Mouse (Mus musculus) cerebellum, postnatal 10 days (tissue): ENCODE measurements around the gene Chil4.
"Not testable (repeated sequence)": the region's sequence is repeated elsewhere in the genome, so short reads cannot be mapped to it uniquely, and the experiment has no call there.

ENCODE experiments used
- DNase-seq, 2 experiments: peaks; one replicate each; pipeline ENCODE4 v3.0.0; 2021; ENCODE audit warnings: mixed read lengths in 2 of 2

The Chil4 gene

DNA sequence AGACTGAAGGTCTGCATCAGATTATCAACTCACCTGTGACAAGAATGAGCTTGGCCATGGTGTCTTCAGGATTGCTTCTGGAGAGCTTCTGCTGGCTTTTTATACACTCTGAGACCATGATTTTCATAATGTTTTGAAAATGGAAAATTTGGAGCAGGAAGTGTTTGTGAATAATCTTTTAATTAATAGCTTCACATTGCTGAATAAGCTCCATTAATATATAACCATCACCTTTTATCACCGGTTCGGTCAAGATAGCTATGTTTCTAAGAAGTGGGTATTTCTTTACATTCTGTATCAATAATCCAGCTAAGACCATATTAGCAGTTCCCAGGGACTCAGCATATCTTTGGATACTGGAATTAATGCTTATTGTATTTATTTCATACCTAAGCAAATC lies at the start of gene Chil4:
Chil4 (minus strand) TSS at position 101 of the 400 bp plus-strand sequence.
- no peak for DNase-seq

GRCm38 (mm10) chr3:106265854-106266253 lies 46.5 kb upstream of the Chil4 start:
- DNase-seq = no peak

DNA sequence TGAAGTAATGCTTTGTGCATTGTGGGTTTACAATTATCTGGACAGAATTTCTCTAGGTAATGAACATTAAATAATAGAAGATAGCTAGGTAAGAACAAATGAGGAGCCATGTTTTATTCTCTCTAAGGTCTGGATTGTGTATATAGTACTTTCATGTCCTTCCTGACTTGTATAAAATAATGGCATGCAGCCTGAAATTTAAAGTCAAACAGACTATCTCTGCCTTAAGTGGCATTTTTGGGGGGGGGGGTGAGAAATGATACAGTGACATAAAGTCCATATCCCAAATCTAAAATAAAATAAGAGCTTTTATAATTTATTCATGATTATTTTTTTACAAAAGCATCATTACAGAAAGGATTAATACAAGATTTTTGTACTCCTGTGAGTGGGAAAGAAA lies 45.5 kb upstream of the Chil4 start:
- no peak for DNase-seq

DNA sequence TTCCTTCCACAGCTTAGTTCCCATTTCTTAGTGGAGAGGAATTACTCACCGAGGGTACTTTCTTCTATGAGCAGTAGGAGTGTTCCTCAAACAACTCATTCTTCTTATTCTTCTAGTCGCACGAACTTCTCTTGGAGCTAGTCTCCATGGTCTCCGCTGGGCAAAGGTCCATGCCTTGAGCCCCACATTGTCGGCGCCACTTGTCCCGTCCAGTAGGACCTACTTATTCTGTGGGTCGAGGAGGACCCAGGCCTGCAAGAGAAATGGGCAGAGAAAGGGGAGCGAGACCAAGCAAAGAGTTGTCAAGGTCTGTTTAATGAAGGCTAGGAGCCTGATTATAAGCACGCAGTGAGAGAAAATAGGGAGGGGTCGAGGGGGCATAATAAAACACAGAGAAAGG lies 37.8 kb upstream of the Chil4 start:
- DNase-seq = not testable (repeated sequence)

GRCm38 (mm10) chr3:106252719-106253118 lies 33.4 kb upstream of the Chil4 start:
- DNase-seq = no peak

DNA sequence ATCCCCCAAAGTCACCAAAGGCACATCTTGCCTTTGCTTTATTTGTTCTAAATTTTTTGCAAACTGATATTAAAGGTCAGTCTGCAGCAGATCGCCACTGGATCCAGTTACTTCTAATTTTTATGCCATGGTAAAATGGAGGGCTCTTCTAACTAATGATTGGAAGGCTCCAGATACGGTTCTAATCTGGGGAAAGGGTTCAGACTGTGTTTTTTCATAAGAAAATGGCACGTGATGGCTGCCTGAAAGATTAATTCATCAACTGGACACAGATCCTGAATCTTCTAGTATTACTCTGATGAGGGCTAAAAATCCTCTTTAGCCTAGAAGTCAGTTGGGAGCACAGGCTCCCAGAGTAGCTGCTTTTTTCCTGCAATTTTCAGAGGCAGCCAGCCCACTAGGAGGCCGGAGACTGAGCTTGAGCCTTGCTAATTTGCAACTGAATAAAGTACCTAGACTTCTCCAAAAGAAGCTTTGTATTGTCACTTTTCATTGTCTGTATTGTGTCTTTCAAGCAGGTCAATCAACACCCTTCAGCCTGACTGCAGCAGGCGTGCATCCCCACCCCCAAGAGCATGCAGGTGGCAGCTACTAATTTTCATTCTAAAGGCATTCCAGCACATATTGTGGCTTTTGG lies 31.6 kb upstream of the Chil4 start:
- not testable (repeated sequence) for DNase-seq

GRCm38 (mm10) chr3:106247369-106247768 lies 28.1 kb upstream of the Chil4 start:
- DNase-seq = not testable (repeated sequence)

- DNase-seq = not testable (repeated sequence)
These were observed 20.9 kb upstream of the Chil4 start for GRCm38 (mm10) chr3:106240210-106240609.

DNA sequence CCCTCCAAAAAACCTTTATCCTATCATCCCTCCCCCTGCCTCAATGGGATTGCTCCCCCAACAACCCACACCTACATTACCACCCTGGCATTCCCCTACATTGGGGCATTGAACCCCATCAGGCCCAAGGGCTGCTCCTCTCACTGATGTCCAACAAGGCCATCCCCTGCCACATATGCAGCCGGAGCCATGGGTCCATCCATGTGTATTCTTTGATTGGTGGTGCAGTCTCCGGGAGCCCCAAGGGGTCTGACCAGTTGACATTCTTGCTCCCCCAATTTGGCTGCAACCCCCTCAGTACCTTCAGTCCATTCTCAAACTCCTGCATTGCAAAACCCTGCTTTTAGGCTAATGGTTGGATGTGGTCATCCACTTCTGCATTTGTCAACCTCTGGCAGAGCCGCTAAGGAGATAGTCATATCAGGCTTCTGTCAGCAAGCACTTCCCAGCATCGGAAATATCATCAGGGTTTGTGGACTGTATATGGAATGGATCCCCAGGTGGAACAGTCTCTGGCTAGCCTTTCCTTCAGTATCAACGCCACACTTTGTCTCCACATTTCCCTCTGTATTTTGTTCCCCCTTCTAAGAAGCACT lies 20.0 kb upstream of the Chil4 start:
- DNase-seq = no peak

DNA sequence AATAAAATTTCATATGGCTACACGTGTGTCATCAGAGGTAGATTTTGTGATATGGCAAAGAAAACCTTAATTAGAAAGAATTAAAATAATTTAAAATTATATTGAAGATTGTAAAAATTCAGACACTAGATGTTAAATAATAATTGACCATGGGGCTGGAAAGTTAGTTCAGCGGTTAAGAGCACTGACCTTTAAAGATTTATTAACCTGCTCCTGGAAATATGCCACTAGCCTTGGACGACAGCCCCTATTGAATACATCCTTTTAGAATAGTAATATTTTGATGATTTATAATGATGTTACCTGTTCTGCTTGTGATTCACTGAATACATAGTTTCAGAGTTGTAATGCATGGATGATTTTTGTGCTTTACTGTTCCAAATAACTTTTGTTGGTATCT lies 4.1 kb upstream of the Chil4 start:
- DNase-seq = not testable (repeated sequence)

GRCm38 (mm10) chr3:106221625-106222265 lies 2.4 kb upstream of the Chil4 start:
- no peak for DNase-seq

DNA sequence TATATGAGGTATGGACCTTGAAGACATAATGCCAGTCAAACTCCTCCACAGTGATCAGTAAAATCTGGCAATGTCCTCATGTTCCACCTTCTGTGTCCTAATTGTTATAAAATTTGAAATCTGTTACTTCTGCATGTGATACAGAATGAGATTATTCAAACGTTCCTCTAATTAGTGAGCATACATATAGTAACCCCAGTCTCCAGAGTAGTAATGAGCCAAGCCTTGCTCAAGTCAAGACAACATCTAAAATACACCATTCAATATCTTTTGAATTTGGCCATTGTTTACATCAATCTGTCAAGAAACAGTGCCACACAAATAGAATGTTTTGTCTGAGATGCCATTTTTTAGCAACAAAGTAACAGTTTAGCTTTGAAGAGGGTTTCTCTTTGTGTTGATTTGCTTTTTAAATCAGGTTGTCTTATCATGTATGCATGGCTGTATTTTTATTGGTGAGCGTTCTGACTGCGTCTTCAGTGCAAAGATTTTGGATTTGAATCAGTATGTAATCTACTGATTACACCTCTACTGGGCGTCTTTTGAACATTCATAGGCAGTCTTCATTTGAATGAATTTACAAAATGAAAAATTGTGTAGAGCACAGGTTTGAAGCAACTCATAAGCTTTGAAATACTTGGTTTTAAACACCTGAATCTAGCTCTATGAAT lies 888 bp downstream of the Chil4 start:
- DNase-seq = not testable (repeated sequence)

DNA sequence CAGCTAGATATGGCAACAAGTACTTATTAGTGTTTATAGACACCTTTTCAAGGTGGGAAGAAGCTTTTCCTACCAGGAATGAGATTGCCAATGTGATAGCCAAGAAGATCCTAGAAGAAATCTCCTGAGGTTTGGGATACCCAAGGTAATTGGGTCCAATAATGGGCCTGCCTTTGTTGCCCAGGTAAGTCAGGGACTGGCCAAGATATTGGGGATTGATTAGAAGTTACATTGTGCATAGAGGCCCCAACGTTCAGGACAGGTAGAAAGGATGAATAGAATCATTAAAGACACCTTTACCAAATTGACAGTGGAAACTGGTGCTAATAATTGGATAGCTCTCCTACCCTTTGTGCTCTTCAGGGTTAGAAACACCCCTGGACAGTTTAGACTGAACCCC lies 21.3 kb downstream of the Chil4 start:
- DNase-seq = not testable (repeated sequence)

DNA sequence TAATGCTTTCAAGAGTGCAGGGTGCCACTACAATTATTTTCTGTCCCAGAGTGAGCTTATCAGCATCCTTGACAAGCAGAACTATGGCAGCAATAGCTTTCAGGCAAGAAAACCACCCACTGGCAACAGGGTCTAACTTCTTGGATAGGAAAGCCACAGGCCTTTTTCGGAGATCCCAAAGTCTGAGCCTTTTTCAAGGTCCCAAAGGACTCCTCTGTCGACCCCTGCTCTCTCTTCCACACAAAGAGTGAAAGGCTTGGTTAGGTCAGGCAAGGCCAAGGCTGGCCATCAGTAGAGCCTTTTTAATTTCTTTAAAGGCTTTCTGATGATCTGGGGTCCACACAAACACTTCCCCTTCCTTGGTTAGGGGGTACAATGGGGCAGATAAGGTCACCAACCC lies 22.1 kb downstream of the Chil4 start:
- not testable (repeated sequence) for DNase-seq

- DNase-seq = no peak
These were observed 23.0 kb downstream of the Chil4 start for GRCm38 (mm10) chr3:106196276-106196675.

DNA sequence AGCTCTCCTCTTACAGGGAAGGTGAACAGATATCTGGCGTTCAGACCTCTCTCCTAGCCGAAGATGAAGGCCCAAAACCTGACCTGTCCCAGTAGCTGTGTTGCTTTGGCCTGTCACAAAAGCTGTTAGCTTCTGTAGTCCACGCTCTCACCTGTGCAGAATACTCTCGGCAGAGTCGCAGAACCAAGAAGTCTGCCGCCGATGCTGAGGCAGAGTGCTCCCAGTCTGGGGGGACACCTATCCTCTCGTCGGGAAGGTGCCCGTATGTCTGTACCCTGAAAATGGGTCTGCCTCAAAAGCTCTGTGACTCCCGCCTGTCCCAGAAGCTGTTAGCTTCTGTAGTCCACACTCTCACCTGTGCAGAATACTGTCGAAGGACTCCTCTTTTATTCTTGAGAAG lies 23.8 kb downstream of the Chil4 start:
- DNase-seq = no peak

DNA sequence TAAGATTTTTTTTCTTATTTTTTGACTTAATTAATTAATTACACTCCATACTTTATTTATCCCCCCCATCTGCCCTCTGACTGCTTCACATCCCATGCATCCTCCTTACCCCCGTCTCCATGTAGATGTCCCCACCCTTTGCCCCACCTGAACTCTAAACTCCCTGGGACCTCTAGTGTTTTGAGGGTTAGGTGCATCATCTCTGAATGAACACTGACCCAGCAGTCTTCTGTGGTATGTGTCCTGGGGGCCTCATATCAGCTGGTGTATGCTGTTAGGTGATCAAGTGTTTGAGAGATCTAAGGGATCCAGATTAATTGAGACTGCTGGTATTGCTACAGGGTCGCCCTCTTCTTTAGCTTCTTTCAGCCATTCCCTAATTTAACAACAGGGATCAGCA lies 31.3 kb downstream of the Chil4 start:
- DNase-seq = no peak

- DNase-seq = no peak
These were observed 41.7 kb downstream of the Chil4 start for GRCm38 (mm10) chr3:106177509-106178189.

- DNase-seq = not testable (repeated sequence)
These were observed 44.3 kb downstream of the Chil4 start for GRCm38 (mm10) chr3:106174971-106175370.

- not testable (repeated sequence) for DNase-seq
These were observed 46.8 kb downstream of the Chil4 start for GRCm38 (mm10) chr3:106172506-106172905.

DNA sequence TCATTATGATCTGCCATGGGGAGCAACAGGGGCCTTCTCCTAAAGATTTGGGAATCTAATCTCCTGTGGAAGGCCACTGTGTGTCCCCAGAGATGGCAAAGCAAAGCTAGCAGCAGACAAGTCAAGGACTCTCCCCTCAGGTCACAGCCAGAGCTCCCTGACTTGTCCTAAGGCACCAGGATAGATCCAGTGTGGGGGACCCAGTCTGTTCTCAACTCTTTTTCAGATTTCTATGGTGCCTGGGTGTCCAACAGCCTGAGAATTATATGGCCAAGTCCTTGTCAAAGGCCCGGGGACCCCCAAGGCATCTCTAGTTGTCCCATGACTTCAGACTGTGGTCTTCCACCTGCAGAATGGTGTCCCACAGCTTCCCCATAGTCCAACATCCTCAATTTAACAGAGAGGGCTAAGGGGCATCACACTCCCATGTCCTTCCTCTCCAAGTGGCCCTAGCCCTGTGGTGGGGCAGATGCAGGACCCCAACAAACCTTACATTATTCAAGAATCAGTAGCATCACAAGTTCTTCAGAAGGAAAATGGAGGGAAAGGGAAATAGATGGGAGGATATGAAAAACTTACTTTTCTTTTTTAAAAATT lies 48.1 kb downstream of the Chil4 start:
- DNase-seq = no peak

DNA sequence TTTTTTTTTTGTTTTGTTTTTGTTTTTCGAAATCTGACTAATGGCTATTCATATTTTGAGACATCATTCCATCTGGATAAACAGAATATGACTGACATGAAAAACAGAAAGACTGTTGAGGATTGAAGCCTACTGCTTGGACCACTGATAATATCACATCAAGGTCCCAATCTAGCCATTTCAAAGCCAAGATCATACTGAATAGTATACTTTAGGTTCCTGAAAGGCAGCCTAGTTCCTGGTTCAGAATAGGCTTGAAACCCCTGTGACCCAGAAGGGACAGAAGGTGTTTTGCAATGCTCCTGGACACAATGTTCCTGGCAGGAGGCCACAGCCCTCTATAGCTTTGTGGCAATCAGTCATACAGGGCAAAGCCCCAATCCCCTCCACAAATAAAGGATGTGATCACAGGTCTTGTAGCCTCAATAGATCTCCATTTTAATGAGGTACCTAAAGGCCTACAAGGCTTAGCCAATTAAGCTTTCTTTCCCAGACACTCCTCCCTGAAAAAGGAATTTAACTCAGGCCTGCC lies 48.7 kb downstream of the Chil4 start:
- peak in 1 of 2 experiments; percentile 4 for DNase-seq
